Mouse (Mus musculus) C2C12 (cell line): Measurements from ENCODE around the gene Slco4a1.

Experiments used
- CEBPB ChIP-seq: IDR thresholded peaks from one replicate; pipeline ENCODE4 v1.6.1; 2011; ENCODE audit warnings: low read depth, mild to moderate bottlenecking, control low read depth, moderate library complexity
- CTCF ChIP-seq: IDR thresholded peaks from one replicate; pipeline ENCODE4 v1.5.1; 2011; ENCODE audit not compliant: control insufficient read depth, insufficient read depth, insufficient read length
- MYOD1 ChIP-seq: IDR thresholded peaks from one replicate; pipeline ENCODE4 v1.6.1; 2011; ENCODE audit warnings: low read depth; ENCODE audit not compliant: control insufficient read depth, insufficient read length
- USF1 ChIP-seq: IDR thresholded peaks from one replicate; pipeline ENCODE4 v1.6.1; 2011; ENCODE audit warnings: low read depth, mild to moderate bottlenecking, control low read depth, moderate library complexity

DNA sequence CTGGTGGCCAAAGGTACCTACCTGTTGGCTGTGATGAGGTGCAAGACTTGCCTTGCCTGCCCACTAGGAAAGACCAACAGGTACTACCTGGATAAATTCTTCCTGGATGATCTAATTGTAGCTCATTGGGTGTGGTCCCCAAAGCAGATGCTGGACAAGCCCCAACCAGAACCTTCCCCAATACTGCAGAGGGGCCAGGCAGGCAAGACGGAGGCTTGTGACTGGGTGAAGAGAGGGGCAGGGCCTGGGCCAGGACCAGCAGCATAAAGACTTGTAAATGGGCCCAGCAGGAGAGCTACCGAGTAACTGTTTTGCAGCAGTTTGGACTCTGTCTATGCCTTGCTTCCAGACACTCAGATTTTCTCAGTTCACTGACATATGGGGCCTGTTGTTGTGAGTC, 1.6 kb downstream of the Slco4a1 start:
- TF ChIP-seq CTCF, result no peak
- no peak for TF ChIP-seq CEBPB
- no peak for TF ChIP-seq MYOD1
- no peak for TF ChIP-seq USF1
